Mouse (Mus musculus) heart, adult 2 months (tissue): ENCODE results near the gene Myo1d.

Experiments
- CTCF ChIP-seq: fragments of 200-600 bp; IDR thresholded peaks from 2 replicates; pipeline ENCODE4 v1.8.1; 2022; ENCODE audit warnings: antibody characterized with exemption, mild to moderate bottlenecking, moderate library complexity
- EP300 ChIP-seq: fragments of 200-500 bp; IDR thresholded peaks from 2 replicates; pipeline ENCODE4 v1.6.1; 2011; ENCODE audit warnings: low read depth, low read length, control low read depth; ENCODE audit not compliant: insufficient read depth
- POLR2A ChIP-seq: fragments of 200-500 bp; IDR thresholded peaks from 2 replicates; pipeline ENCODE4 v1.6.1; 2011; ENCODE audit warnings: mild to moderate bottlenecking, low read depth, low read length, control low read depth; ENCODE audit not compliant: insufficient read depth

DNA sequence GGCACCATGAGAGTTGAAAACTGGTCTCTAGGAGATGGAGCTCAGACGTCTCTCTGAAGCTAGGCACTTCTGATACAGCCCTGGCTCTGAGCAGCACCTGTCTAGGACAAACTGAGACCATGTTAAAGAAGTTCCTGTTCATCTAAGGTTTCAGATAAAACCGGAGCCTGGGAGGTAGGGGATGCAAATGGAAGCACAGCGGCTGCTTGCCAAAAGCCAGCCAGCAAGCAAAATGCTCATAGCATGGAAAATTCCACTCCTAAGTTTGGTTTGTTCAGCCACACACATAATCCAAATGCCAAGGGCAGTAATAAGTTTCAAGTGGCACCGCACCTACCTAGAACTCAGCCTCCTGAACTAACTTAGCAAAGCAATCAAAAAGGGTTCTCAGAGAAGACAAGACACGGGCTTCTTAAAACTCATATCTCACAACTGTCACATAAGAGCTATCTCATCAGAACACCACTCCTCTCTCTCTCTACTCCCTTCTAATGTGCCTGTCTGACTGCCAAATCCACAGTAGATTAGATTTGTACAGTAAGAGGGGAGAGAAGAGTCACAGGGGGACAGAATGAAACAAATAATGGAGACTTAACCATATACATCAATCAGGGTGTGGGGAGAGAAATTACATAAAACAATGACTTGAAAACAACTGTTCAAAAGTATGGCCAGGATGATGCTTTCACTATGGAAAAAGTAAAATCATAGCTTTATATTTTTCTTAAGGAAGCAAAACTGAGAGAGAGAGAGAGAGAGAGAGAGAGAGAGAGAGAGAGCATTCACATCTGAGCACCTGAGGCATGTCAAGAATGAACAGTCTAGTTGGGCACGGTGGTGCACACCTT is 13.1 kb downstream of the Myo1d start:
- no peak for TF ChIP-seq CTCF
- no peak for TF ChIP-seq POLR2A
- TF ChIP-seq EP300 = no peak
